Mouse (Mus musculus) large intestine, adult 2 months (tissue): Measurements from ENCODE around the gene Ddost. TPM values are rescaled to one million over a fixed set of nuclear protein-coding genes. Genes with fewer than 3 reads are reported as not detected.

ENCODE experiments used
- DNase-seq: peaks from one replicate; pipeline ENCODE4 v3.0.0-alpha.2; 2012; ENCODE audit warnings: low read depth, low spot score
- WGBS: fragments of 180-500 bp; shearing (Covaris S2); methylation state at CpG from one replicate; pipeline ENCODE4 v1.1.7; 2018; 5-methylcytosine and 5-hydroxymethylcytosine counted together
- polyA plus RNA-seq: library from polyadenylated mRNA; depleted of rRNA; stranded (reverse); fragments of >200 nt; gene quantifications from 2 replicates; pipeline ENCODE4 v1.2.3, GENCODE M21; 2012

Gene Ddost
- polyA plus RNA-seq, 1 experiment: 340 TPM

- 82% methylated on average over 9 of the region's 9 CpGs for WGBS
Measured at GRCm38 (mm10) chr4:138331647-138332046, 27.1 kb downstream of the Ddost start.

GRCm38 (mm10) chr4:138333135-138333534 is 28.6 kb downstream of the Ddost start:
- DNase-seq: no peak

More at GRCm38 (mm10) chr4:138331647-138332046, 27.1 kb downstream of the Ddost start:
- no peak for DNase-seq

GRCm38 (mm10) chr4:138335036-138335435 is 30.5 kb downstream of the Ddost start:
- DNase-seq: no peak
- 78% methylated on average over 12 of the region's 12 CpGs for WGBS

More at GRCm38 (mm10) chr4:138333135-138333534, 28.6 kb downstream of the Ddost start:
- WGBS: 35% methylated on average over 4 of the region's 4 CpGs

- DNase-seq: no peak
- 90% methylated on average over 6 of the region's 6 CpGs for WGBS
Measured at GRCm38 (mm10) chr4:138335648-138336047, 31.1 kb downstream of the Ddost start.

DNA sequence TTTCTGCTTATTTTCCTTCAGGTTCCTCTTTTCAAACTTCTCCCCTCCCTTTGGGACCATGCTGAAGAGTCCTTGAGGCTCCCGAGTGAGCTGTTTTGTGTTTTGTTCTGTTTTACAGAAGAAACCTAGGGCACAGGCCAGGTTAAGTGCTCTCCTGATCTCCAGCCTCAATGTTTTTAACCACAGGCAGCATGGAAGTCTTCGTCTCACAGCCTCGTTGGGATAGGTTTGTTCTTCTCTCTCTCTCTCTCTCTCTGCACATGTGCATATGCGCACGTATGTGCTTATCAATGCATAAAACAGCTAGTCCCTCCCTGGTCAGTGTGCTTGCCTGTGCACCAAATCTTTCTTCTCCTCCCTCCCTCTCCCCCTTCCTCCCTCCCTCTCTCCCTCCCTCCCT is 32.3 kb downstream of the Ddost start:
- 76% methylated on average over 5 of the region's 5 CpGs for WGBS
- DNase-seq: no peak

- 75% methylated on average over 9 of the region's 9 CpGs for WGBS
- DNase-seq: no peak
Measured at GRCm38 (mm10) chr4:138337341-138337740, 32.8 kb downstream of the Ddost start.

DNA sequence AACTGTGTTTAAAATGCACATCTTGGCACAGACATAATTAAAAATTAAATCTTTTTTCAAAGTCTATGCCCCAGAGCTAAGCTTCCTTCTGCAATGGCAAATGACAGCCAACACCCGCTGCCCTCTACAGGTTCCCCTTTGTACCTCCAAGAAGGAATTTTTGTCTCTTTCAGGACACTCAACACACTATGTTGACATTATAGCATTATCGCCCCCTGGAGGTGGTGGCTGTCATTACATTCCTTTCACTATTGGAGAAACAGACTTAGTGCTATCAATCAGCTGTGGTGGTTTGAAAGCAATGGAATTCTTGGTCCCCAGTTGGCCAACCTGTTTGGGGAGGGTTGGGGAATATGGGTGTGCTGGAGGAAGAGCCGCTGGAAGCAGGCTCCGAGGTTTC is 35.4 kb downstream of the Ddost start:
- WGBS: 26% methylated on average over 4 of the region's 4 CpGs
- no peak for DNase-seq

- 85% methylated on average over 8 of the region's 8 CpGs for WGBS
- DNase-seq: no peak
Measured at GRCm38 (mm10) chr4:138341393-138341792, 36.9 kb downstream of the Ddost start.

- DNase-seq: no peak
- WGBS: 48% methylated on average over 7 of the region's 7 CpGs
Measured at GRCm38 (mm10) chr4:138342048-138342447, 37.5 kb downstream of the Ddost start.

DNA sequence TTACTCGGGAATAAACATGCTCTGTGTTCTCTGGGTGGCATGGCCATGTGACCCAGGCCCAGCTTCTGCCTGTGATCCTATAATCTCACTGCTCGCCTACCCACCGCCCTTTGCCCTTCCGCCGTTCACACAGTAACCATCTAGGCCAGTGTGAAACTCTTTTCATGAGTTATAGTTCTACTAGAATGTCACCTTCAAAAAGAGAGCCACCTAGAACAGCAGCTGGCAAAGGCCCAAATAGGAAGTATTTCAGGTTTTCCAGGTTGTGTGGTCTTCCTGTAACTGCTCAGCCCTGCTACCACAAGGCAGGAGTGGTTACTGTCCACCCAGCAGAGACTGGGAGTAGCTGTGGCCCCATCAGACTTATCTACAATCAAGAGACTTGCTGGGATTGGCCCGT is 38.2 kb downstream of the Ddost start:
- DNase-seq: peak; percentile 70
- WGBS: 35% methylated on average over 6 of the region's 6 CpGs

DNA sequence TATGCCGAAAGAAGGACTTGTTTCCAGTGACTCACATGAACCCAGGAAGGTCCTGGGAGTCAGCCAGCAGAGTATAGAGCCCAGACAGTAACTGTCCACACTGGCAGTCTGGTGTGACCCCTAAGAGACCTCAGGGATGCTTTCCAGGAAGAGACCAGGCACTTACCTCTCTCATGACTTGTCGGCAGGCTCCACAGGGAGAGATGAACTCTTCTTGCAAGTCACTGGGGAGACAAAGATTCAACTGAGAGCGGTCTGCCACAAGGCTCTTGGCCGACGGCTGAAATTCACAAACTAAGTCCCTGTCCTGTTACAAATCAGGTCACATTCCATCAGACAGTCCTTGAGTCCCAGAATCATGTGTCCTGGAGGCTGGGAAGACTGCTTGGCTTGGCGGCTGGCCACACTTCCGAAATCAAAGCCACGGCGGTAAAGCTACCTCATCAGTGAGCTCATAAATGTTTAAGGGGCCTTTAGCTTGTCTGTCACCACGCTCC is 38.9 kb downstream of the Ddost start:
- 24% methylated on average over 10 of the region's 10 CpGs for WGBS
- DNase-seq: no peak

DNA sequence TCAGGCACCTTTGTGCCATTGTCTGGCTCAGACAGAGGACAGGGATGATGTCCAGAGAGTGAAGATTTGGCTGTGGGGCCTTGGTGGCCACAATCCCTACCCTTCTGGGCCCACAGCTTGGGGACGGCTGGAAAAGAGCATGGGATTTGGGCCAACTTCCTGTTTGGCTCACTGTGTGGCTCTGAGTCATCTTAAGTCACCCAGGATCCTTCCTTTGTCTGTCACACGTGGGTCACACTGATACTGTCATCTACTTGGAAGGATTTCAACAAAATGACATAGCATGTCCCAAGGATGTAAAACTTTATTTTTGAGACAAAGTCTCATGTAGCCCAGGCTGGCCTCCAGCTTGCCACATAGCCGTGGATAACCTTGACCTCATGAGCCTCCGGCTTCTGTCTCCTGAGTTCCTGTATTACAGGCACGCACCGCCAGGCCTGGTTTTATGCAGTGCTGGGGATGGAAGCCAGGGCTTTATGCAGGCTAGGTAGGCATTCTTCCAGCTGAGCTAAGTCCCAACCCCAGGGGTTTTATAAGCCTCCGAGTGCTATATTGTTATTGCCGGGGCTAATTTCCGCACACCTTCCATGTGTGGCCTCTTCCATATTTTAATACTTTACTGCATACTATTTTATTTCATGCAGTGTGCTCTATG is 40.5 kb downstream of the Ddost start:
- 19% methylated on average over 9 of the region's 9 CpGs for WGBS

GRCm38 (mm10) chr4:138347280-138347679 is 42.8 kb downstream of the Ddost start:
- DNase-seq: no peak

More for the DNA sequence above, 40.5 kb downstream of the Ddost start:
- DNase-seq: peak; percentile 65

DNA sequence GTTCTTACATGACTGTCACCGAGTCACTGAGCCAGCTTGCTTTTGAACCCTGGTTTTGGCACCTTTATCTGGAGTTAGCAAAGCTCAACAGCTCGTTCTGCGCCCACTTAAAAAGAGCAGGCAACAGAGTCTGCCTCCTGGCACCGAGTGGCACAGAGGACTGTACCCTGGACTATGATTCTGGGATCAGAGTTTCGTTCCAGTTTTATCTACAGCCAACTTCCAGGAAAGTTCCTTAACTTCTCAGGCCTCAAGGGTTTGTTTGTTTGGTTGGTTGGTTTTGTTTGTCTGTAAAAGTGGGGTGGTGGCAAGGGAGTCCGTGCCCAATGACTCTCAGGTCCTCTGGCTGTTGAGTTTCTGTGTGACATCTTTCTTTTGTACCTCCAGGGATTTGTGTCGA is 44.2 kb downstream of the Ddost start:
- no peak for DNase-seq
- 54% methylated on average over 7 of the region's 7 CpGs for WGBS

More at GRCm38 (mm10) chr4:138347280-138347679, 42.8 kb downstream of the Ddost start:
- 79% methylated on average over 1 of the region's 1 CpGs for WGBS

- WGBS: 90% methylated on average over 5 of the region's 5 CpGs
- no peak for DNase-seq
Measured at GRCm38 (mm10) chr4:138351821-138352220, 47.3 kb downstream of the Ddost start.

DNA sequence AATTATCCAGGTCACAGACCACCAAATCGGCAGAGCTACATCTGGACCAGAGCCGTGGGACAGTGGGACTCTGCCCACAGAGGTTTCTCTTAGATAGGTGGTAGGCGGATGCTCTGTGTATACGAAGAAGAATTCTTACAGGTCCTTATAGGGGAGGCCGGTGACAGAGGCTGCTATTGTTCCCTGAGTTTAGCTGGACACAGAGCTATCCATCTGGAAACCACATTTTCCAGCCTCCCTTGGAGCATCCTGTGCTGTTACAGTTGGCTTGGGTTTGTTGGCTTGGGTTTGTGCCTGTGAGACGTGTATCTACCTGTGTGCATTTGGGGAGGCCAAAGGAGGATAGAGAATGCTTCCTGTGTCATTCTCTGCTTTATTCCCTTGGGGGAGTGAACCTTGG is 48.2 kb downstream of the Ddost start:
- no peak for DNase-seq
- 94% methylated on average over 6 of the region's 6 CpGs for WGBS

DNA sequence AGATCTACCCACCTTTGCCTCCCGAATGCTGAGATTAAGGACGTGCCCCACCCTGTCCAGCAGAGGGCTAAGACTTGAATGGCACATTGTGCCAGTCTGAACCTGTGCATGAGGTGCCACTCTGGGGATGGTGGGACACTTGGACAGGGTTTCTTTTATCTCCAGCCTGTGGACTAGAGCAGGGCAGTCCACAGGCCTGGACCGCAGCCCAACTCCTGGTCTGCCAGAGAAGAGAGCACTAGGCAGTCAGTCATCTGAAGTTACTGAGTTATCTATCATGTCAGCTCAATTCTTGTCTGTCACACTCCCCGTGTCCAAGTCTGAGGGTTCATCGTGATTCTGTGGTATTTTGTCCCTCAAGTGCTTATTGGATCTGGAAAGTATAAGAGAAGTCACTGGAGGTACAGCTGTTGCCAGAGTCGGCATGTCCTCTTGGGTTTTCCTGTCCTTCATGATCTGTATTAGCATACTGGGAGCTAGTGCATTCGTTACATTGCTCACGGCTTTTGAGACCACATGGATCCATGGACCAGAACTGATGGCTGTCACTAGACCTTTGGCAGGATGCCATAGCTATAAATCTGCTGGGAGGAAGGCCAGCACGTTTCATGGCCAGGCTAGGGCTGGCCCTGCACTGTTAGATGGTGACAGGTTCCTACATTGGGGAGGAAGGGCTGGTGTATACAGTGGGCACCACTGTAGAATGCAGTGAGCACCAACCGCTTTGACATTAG is 49.1 kb downstream of the Ddost start:
- WGBS: 61% methylated on average over 10 of the region's 10 CpGs
- no peak for DNase-seq

- DNase-seq: no peak
- 86% methylated on average over 2 of the region's 2 CpGs for WGBS
Measured at GRCm38 (mm10) chr4:138355496-138355895, 51.0 kb downstream of the Ddost start.

- DNase-seq: no peak
- 71% methylated on average over 8 of the region's 8 CpGs for WGBS
Measured at GRCm38 (mm10) chr4:138356141-138356540, 51.6 kb downstream of the Ddost start.

DNA sequence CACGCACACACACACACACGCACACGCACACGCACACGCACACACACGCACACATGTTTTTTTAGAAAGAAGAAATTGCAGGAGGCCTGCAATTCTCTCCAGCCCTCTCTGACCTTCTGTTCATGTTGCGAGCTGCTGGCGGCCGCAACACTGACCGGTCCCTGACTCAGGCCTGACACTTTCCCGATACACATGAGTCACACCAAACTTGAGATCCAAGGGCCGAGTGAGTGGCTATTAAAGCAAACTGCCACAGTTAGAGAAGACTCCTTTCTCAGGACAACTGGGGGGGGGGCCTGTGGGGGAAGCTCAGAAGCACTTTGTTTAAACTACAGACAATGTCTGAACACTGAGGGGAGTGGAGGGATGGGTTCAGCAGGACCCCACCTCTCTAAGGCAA is 52.0 kb downstream of the Ddost start:
- DNase-seq: no peak
- 82% methylated on average over 12 of the region's 12 CpGs for WGBS

DNA sequence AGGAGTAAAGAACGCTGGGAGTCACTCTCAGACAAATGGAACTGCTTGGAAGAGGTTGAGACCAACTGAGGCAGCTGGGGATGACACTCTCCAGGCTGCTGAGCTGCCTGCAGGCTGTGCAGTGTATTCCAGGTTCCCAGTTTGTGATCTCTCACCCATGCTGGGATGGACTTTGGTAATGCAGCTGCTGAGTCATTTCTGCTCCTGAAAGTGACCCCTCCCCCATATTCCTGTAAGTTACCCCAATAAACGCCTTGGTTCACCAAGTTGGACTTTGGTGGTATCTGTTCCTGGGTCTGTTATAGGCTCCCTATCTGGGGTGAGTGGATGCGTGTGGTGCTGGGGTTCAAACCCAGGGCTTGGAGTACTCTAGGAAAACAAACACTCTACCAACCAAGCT is 53.6 kb downstream of the Ddost start:
- no peak for DNase-seq
- 81% methylated on average over 3 of the region's 3 CpGs for WGBS
